Mouse (Mus musculus): ENCODE measurements around the gene Lck.

DNA sequence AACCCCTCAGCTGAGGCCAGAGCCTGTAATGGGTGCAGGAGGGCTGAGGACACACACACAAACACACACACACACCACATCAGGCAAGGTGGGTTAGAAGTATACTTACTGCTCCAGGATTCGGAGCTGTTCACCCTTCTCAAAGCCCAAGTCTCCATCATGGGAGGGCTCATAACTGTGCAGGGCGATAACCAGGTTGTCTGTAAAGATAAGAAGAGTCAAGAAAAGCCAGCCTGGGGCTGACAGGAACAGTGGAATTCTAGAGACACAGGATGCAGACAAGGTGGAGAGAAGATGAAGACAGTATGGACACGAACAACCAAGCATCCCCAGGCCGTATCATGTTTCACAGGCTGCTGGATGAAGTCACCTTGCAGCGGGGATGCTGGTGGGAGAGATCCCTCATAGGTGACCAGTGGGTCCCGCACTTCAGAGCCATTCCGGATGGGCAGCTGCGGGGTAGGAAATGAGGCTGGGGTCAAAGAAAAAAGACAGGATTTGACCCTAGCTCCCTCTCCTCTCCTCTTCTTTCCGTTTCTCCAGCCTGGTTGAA lies 16.1 kb downstream of the Lck start:
- no peak for TF ChIP-seq CTCF (IDR thresholded peaks at IDR 0.05; ENCODE audit: low read depth)
- peak; percentile 84 for TF ChIP-seq EP300 (IDR thresholded peaks at IDR 0.05; ENCODE audit: low read depth)

Measured in liver, embryonic 14.5 days (tissue).